Mouse (Mus musculus): Measurements from ENCODE around the gene Phrf1.
"Not testable (repeated sequence)": the region's sequence is repeated elsewhere in the genome, so short reads cannot be mapped to it uniquely, and the experiment has no call there.

Gene Phrf1

DNA sequence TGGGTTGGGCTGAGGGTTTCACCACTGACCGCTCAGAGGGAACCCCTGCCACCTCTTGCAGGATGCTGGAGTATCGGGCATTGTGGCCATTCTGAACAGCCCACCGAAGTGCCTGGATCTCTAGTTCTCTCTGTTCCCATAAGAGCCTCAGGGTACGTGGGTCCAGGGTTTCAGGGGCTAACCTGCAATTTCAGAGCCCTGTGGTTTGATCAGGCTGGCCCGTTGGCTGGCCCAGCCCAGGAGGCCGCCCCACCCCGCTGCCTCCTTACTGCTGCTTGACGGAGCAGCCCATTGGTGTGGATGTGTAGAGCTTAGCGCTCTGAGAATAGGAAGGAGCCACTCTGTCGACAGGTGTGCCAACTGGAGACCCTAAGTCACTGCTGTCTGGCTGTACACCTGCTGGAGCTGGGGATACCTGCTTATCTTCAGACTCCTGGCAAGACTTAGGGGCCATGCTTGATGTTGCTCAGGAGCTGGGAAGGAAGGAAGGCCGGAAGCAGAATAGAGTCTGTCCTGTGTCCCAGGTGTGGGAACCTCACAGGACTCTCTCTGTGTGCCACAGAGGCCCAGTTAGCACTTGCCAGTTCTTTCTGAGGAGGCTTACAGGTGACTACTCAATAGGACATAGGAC is 14.9 kb upstream of the Phrf1 start, which contains the start of gene Lmntd2:
Lmntd2 (minus strand) TSS at position 476 of the 631 bp plus-strand sequence.
- no peak for DNase-seq

- no peak for DNase-seq
Observed at GRCm38 (mm10) chr7:141214310-141214709, 14.3 kb upstream of the Phrf1 start.

- DNase-seq: peak; percentile 98 to 99
Observed at GRCm38 (mm10) chr7:141215101-141215879, 13.3 kb upstream of the Phrf1 start, which contains the start of gene Rassf7. TSS of gene Rassf7 (plus strand) at chr7:141215860.

GRCm38 (mm10) chr7:141215880-141216733 is 12.5 kb upstream of the Phrf1 start:
- peak; percentile 92 to 97 for DNase-seq

DNA sequence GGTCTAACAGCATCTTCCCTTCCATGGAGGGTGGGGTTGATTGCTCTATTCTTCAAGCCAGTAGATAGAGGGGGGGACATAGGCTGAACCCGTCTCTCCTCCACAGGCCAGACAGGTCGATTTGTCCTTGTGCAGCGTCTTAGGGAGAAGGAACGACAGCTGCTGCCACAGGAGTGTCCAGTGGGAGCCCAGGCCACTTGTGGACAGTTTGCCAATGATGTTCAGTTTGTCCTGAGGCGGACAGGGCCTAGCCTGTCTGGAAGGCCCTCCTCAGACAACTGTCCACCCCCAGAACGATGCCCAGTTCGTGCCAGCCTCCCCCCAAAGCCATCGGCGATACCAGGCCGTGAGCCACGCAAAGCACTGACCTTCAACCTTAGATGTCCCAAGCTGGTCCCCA is 11.7 kb upstream of the Phrf1 start:
- DNase-seq: no peak

DNA sequence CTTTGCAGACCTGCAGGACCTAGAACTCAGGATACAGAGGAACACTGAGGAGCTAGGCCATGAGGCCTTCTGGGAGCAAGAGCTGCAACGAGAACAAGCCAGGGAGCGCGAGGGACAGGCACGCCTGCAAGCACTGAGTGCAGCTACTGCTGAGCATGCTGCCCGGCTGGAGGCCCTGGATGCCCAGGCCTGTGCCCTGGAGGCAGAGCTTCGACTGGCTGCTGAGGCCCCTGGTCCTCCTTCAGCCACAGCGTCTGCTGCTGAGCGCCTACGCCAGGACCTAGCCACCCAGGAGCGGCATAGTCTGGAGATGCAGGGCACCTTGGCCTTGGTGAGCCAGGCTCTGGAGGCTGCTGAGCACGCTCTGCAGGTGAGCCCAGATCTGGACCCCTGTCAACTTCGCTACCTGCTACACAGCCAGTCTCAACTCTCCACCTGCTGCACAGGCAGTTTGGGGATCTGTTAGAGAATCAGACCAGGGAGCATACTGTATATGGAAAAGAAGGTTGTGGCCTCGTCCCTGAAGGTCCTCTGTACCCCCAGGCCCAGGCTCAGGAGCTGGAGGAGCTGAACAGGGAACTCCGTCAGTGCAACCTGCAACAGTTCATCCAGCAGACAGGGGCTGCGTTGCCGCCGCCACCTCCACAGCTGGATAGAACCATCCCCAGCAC is 11.1 kb upstream of the Phrf1 start:
- peak in 1 of 2 experiments; percentile 58 for DNase-seq

DNA sequence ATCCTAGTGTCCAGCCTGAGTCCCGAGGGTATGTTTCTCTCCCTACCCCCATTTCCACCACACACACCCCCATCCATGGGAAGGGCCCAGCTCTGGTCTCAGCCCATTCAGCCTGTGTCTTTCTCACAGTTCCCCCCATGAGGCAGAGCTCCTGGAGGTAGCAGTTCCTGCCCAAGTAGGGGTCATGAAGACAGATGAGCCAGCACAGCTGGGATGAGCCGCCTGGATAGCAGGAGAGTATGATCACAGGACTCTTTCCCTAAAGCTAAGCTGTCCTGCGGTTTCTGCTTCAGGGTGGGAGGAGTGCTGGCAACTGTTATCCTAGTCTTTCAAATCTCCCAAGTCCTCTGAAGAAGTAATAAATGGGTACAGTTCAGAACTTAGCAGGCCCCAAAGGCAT is 10.4 kb upstream of the Phrf1 start:
- no peak for DNase-seq

GRCm38 (mm10) chr7:141218557-141219133 is 9.9 kb upstream of the Phrf1 start:
- DNase-seq: no peak

GRCm38 (mm10) chr7:141219558-141220099 is 9.0 kb upstream of the Phrf1 start:
- no peak for DNase-seq

- no peak for DNase-seq
Observed at GRCm38 (mm10) chr7:141220377-141220776, 8.2 kb upstream of the Phrf1 start.

- DNase-seq: peak; percentile 96 to 99
Observed at GRCm38 (mm10) chr7:141221249-141222125, 7.1 kb upstream of the Phrf1 start.

DNA sequence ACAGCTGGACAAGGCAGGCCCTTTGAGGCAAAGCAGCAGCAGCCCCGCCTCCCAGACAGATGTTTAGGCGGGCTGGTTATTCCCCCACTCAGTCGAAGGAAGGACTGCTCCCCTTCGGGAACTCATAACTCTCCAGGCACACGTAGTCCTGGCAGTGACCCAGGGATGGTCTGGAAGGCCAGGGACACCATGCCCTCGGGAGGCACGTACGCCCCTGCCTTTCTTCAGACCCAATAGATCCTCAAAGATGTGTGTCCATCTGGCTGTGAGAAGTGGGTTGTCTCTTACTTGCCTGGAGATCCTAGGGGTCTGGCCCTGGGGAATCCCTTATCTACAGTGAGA is 6.5 kb upstream of the Phrf1 start:
- DNase-seq: no peak

DNA sequence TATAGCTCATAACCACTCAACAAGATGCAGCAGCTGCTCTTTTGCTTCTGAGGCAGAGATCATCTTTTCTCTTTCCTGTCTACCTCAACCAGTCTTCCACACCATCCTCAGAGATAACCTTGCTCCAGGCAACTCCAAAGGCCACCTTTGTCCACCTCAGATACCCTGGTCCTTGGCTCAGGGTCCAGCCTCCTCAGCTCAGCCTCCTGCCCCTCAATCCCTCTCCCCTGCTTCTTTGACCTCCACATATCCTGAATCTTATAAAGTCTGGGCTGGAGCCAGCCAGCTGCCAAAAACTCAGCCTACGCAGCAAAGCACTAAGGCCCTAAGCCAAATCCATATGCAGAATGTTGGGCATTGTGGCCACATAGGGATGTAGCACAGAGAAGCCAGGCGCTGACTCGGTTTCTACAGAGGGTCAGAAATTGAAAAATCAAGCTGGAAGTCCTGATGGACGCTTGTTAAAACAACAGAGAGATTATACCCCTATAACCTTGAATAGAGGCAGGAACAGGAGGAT is 5.8 kb upstream of the Phrf1 start:
- no peak for DNase-seq

- no peak for DNase-seq
Observed at GRCm38 (mm10) chr7:141226535-141226934, 2.0 kb upstream of the Phrf1 start.

DNA sequence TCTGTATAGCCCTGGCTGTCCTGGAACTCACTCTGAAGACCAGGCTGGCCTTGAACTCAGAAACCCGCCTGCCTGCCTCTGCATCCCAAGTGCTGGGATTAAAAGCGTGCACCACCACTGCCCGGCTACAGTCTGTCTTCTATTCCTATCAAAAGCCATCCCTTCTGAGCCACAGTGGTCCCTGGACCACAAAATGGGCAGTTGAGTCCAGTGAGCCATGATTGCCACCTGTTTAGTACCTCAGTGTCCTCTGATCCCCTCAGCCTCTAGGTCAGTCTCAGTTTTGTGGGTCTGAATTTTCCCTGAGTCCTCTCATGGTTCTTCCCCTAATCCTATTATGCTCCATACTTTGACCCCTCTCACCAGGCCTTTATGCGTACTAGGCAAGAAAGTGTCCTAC is 788 bp upstream of the Phrf1 start:
- no peak for DNase-seq

DNA sequence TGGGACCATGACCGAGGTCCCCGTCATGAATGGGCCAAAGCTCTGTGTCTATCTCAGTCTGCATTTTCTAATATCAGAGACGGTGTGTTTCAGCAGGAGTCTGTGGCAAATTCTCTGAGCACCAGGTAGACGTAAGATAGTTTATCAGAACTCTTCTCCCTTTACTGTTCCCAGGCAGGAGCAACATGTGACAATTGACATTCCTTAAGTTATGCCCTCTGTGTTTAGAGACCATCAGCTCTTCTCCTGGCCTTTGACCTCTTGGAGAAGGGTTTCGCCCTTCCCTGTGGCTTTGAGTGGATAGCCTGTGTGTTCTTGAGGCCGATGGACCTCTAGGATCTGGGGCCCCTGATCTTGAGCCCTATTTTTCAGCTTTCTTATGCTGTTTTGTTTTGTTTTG is 1.1 kb downstream of the Phrf1 start:
- no peak for DNase-seq

DNA sequence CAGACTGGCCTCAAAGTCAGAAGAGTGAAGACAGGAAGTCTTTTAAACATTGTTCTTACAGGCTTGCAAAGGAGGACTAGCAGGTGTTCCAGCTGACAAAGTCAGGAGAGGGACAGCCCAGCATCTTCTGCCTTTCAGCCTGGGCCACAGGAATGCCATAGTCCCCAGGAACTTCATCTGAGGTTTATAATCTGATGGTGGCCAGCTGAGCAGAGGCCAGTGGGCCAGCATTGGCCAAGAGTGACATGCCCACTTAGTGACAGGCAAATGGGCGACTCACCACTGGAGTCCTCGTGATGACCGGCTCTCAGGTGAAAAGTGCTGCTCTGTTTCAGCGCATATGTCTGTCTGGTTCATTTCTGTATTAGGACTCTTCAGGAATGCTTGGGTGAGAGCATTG is 2.0 kb downstream of the Phrf1 start:
- no peak for DNase-seq

DNA sequence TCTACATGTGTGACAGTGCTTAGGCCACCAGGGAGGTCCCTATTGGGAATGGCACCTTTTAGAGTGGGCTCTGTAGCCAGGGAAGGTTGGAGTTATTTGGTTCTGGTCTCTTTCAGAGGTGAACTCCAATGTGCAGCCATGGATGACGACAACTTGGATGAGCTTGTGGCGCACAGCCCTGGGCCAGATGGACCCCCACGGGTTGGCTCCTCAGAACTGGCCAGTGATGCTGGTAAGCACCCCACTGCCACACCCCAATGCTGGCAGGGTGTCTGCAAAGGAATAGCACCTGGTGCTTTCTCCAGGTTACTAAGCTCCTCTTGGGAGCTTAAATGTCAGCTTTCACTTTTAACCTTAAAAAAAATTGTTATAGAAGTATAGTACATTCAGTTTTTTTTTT is 2.5 kb downstream of the Phrf1 start:
- no peak for DNase-seq

DNA sequence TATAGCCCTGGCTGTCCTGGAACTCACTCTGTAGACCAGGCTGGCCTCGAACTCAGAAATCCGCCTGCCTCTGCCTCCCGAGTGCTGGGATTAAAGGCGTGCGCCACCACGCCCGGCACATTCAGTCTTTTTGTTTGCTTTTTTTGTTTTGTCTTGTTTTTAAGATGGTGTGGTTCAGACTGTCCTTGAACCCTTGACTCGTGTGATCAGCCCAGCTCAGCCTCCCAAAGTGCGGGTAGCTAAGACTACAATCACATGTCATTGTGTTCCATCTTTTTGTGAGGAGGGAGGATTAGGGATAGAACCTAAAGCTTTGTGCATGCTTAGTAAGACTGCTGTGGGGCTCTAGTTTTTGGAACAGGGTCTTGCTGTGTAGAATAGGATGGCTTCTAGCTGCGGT is 3.0 kb downstream of the Phrf1 start:
- DNase-seq: no peak

- not testable (repeated sequence) for DNase-seq
Observed at GRCm38 (mm10) chr7:141250486-141250885, 21.9 kb downstream of the Phrf1 start.

DNA sequence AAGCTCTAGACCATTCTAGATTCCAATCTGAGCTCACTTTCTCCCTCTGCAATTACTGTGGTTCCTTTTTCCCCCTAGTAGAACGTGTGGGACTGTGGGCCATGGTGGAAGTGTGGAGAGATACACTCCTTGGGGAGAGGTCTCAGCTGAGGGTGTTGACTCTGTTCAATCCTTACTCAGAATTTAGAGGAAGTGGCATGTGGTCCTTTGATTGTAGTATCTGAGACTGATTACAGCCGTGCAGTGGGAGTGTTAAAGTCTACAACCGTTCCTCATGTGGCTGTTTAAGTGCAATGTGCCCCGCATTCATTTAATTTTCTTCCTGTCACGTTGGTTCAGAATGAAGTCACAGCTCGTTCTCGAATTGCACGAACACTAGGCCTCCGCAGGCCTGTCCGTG is 27.6 kb downstream of the Phrf1 start:
- no peak for DNase-seq
